8 mouse cellular contexts compared by ENCODE assay signal in the genomic region with DNA sequence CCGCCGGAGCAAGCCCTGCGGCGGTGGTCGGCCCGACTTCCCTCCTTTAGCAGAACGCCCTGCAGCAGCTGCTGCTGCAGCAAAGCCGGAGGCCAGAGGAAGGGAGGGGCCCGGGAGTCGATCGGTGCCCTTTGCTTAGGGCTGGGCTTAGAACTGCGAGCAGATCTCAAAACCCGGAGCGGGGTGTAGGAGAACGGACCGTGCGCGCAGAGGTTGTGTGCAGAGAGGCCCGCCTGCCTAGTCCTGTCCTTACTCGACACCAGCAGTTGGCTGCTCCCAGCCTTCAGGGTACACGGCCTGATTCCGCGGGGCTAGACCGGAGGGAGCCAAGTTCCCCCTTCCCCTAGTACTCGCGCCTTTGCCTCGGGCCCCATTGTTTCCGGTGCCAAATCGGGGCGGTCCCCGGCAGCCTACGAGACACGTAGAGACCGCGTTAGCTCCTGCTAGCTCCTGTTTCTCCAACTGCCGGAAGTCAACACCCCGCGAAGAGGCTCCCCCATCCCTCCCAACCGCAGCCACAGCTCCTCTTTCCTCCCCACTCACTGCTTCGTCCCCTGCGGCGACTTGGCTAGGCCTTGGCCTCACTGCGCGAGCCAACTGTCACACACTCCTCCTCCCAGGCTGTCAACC. TPM values are rescaled to one million over a fixed set of nuclear protein-coding genes. Genes with fewer than 3 reads are reported as not detected.
A peak's percentile ranks its signal among the peaks of the same experiment; 100 is the strongest.
DNase-seq lines count a peak whose midpoint lies in the region; ATAC-seq lines count a peak whose summit lies in the region.

A gene (minus strand): TSS at position 94 of the 630 bp plus-strand sequence.

- peak within 1 kb of the TSS; percentile 98 for H3K4me3 ChIP-seq in forebrain, embryonic 14.5 days (ENCODE audit: low read depth, low read length)
- peak within 1 kb of the TSS; percentile 86 for H3K4me3 ChIP-seq in neural tube, embryonic 15.5 days (replicated peaks)

- H3K36me3 ChIP-seq in forebrain, embryonic 14.5 days (ENCODE audit: control insufficient read depth, insufficient read depth, low read length), result no peaks in the 10 kb centered on the region
- no peaks in the 10 kb centered on the region for H3K36me3 ChIP-seq in neural tube, embryonic 15.5 days

- intact Hi-C loops in heart, postnatal 14 days (cut with DNase I), result loop anchor here (5.0 to 10.0 kb wide), 5 partner anchors 38 to 390 kb away; a partner anchor contains a TSS

- H3K27me3 ChIP-seq in forebrain, embryonic 14.5 days (replicated peaks; ENCODE audit: control insufficient read depth, insufficient read depth, low read length), result no peaks in the 10 kb centered on the region
- no peaks in the 10 kb centered on the region for H3K27me3 ChIP-seq in neural tube, embryonic 15.5 days (replicated peaks)

- H3K4me2 ChIP-seq in forebrain, embryonic 14.5 days (ENCODE audit: low read length), result peak within 1 kb of the TSS; percentile 77
- peak within 1 kb of the TSS; percentile 75 for H3K4me2 ChIP-seq in neural tube, embryonic 15.5 days

- under 1% methylated on average over 43 of the region's 44 CpGs for WGBS in forebrain, embryonic 14.5 days
- under 1% methylated on average over 44 of the region's 44 CpGs for WGBS in neural tube, embryonic 15.5 days

- H3K9ac ChIP-seq in forebrain, embryonic 14.5 days (ENCODE audit: low read length), result peak within 1 kb of the TSS; percentile 97
- H3K9ac ChIP-seq in neural tube, embryonic 15.5 days (replicated peaks), result peak within 1 kb of the TSS; percentile 98

- H3K27ac ChIP-seq in forebrain, embryonic 14.5 days (ENCODE audit: low read depth, low read length), result peak within 1 kb of the TSS; percentile 100
- peak within 1 kb of the TSS; percentile 100 for H3K27ac ChIP-seq in neural tube, embryonic 15.5 days (replicated peaks)

- H3K9me3 ChIP-seq in forebrain, embryonic 14.5 days (replicated peaks; ENCODE audit: control insufficient read depth, low read length), result no peaks in the 10 kb centered on the region
- H3K9me3 ChIP-seq in neural tube, embryonic 15.5 days (replicated peaks), result no peaks in the 10 kb centered on the region

- ATAC-seq in forebrain, embryonic 14.5 days, result peak; percentile 91
- peak; percentile 94 for ATAC-seq in neural tube, embryonic 15.5 days (ENCODE audit: low FRiP score)

- peak; percentile 95 for DNase-seq in ES-CJ7 (ENCODE audit: low read depth, low spot score)
- peak; percentile 97 for DNase-seq in cerebellum, adult 11 months
- DNase-seq in forebrain, embryonic 14.5 days (ENCODE audit: low spot score), result peak; percentile 97
- DNase-seq in heart, postnatal 14 days, result peak; percentile 90 to 92
- peak; percentile 94 for DNase-seq in layer of hippocampus, adult 11-12 months (ENCODE audit: low spot score)
- DNase-seq in lung, adult 18-20 months, result peak; percentile 95
- peak; percentile 95 to 97 for DNase-seq in thymus, adult 18-20 months

- peaks cover 13% of the 10 kb centered on the region; the same call in 1 of the 2 replicates for H3K4me1 ChIP-seq in forebrain, embryonic 14.5 days (ENCODE audit: control insufficient read depth, insufficient read depth, low read length)
- peaks cover 28% of the 10 kb centered on the region for H3K4me1 ChIP-seq in neural tube, embryonic 15.5 days

RNA-seq across cellular contexts. Expression of the gene that starts here (rescaled TPM):
- 5.2 and 8.3 TPM in 2 replicates for polyA plus RNA-seq in forebrain, embryonic 14.5 days (2014; fragmentation: Nextera tagmentation; extraction: Ambion mirVana)
- 100 to 1,000 TPM; 163 to 164 TPM for total RNA-seq in heart, postnatal 14 days (2021)
- 8.7 and 9.0 TPM in 2 replicates for polyA plus RNA-seq in neural tube, embryonic 15.5 days (2015; fragmentation: Nextera tagmentation; extraction: Ambion mirVana)

Comparison
In these comparisons a context has a peak if more than half of its experiments do, and no peak if none do; other contexts are left out.
1. Peak in every context shown above with its lines: DNase-seq, ATAC-seq, H3K4me3 ChIP-seq and H3K27ac ChIP-seq.